In genomic region chr5:89942244-89942643, GRCm38 (mm10) we compare ENCODE assay signal across 18 mouse cellular contexts. TPM values are rescaled to one million over a fixed set of nuclear protein-coding genes. Genes with fewer than 3 reads are reported as not detected.
DNase-seq lines count a peak whose midpoint lies in the region; ATAC-seq and TF ChIP-seq lines count a peak whose summit lies in the region.
"Had no signal": no experiment of that assay in that cellular context is flagged by ENCODE, and none has a peak within 500 bp of the region (broad histone marks: within the 10 kb centered on the region; RNA-seq: fewer than 3 reads in every experiment).

No protein-coding gene starts in this region.

- no peak overlapping the region for H3K4me3 ChIP-seq in midbrain, embryonic 11.5 days (ENCODE audit: low read depth, low read length)
- H3K4me3 ChIP-seq in midbrain, postnatal 0 days (ENCODE audit: low read depth, low read length): no peak overlapping the region
- no peak overlapping the region for H3K4me3 ChIP-seq in forebrain, postnatal 0 days (ENCODE audit: low read depth, low read length)
- H3K4me3 ChIP-seq: embryonic facial prominence, embryonic 12.5 days; hindbrain, embryonic 15.5 days; megakaryocyte, embryonic 14.5 days had no signal

- no peak for ATAC-seq in midbrain, embryonic 11.5 days (ENCODE audit: low FRiP score)
- no peak for ATAC-seq in midbrain, postnatal 0 days (ENCODE audit: low FRiP score)
- peak; percentile 78 for ATAC-seq in forebrain, postnatal 0 days
- ATAC-seq: intestine, postnatal 0 days; midbrain, embryonic 16.5 days had no signal

- no peak for TF ChIP-seq CTCF in midbrain, postnatal 0 days (IDR thresholded peaks at IDR 0.05)
- peak; percentile 32 for TF ChIP-seq CTCF in forebrain, postnatal 0 days (IDR thresholded peaks at IDR 0.05; ENCODE audit: low read depth)

- H3K36me3 ChIP-seq in midbrain, embryonic 11.5 days (ENCODE audit: control insufficient read depth, insufficient read depth, low read length): no peaks in the 10 kb centered on the region
- H3K36me3 ChIP-seq in midbrain, postnatal 0 days (ENCODE audit: insufficient read depth, low read length): no peaks in the 10 kb centered on the region
- no peaks in the 10 kb centered on the region for H3K36me3 ChIP-seq in forebrain, postnatal 0 days (ENCODE audit: insufficient read depth)
- H3K36me3 ChIP-seq: embryonic facial prominence, embryonic 12.5 days; hindbrain, embryonic 15.5 days had no signal

- H3K9me3 ChIP-seq in midbrain, embryonic 11.5 days (ENCODE audit: control insufficient read depth, low read length): no peaks in the 10 kb centered on the region
- no peaks in the 10 kb centered on the region for H3K9me3 ChIP-seq in midbrain, postnatal 0 days (ENCODE audit: low read length)
- 0 out of 2 replicates have a peak, but pooled peaks cover 4% of the 10 kb centered on the region for H3K9me3 ChIP-seq in forebrain, postnatal 0 days (ENCODE audit: low read length)
- H3K9me3 ChIP-seq: embryonic facial prominence, embryonic 12.5 days; hindbrain, embryonic 15.5 days had no signal

- intact Hi-C loops in heart, postnatal 10 days (cut with DNase I): no loop called here

- peaks cover 8% of the 10 kb centered on the region for H3K4me1 ChIP-seq in midbrain, embryonic 11.5 days (ENCODE audit: control insufficient read depth, insufficient read depth, low read length)
- no peaks in the 10 kb centered on the region for H3K4me1 ChIP-seq in midbrain, postnatal 0 days (ENCODE audit: insufficient read depth, low read length)
- H3K4me1 ChIP-seq in forebrain, postnatal 0 days (ENCODE audit: insufficient read depth): 0 out of 2 replicates have a peak, but pooled peaks cover 5% of the 10 kb centered on the region
- H3K4me1 ChIP-seq: hindbrain, embryonic 15.5 days; megakaryocyte, embryonic 14.5 days had no signal

- 37% methylated on average over 4 of the region's 4 CpGs for WGBS in midbrain, embryonic 11.5 days
- WGBS in midbrain, postnatal 0 days: 31% methylated on average over 4 of the region's 4 CpGs
- 12% methylated on average over 4 of the region's 4 CpGs for WGBS in forebrain, postnatal 0 days

- H3K27ac ChIP-seq in midbrain, embryonic 11.5 days (ENCODE audit: low read depth, low read length): no peak overlapping the region
- no peak overlapping the region for H3K27ac ChIP-seq in midbrain, postnatal 0 days (ENCODE audit: low read depth, low read length)
- no peak overlapping the region for H3K27ac ChIP-seq in forebrain, postnatal 0 days (ENCODE audit: low read depth, low read length)
- H3K27ac ChIP-seq: embryonic facial prominence, embryonic 12.5 days; hindbrain, embryonic 15.5 days; liver, embryonic 14.5 days had no signal

- H3K4me2 ChIP-seq in midbrain, embryonic 11.5 days: no peak overlapping the region
- H3K4me2 ChIP-seq in midbrain, postnatal 0 days (ENCODE audit: low read depth, low read length, poor library complexity, severe bottlenecking): no peak overlapping the region
- H3K4me2 ChIP-seq in forebrain, postnatal 0 days (ENCODE audit: low read depth): no peak overlapping the region
- H3K4me2 ChIP-seq: embryonic facial prominence, embryonic 12.5 days; hindbrain, embryonic 15.5 days had no signal

- peak; percentile 25 to 38 for DNase-seq in heart, postnatal 10 days
- DNase-seq in heart, adult 11 months: no peak
- DNase-seq in midbrain, embryonic 11.5 days (ENCODE audit: low spot score, missing footprints): peak; percentile 79
- DNase-seq in midbrain, postnatal 0 days (ENCODE audit: low spot score): no peak
- peak; percentile 9 for DNase-seq in fibroblast of lung, adult 2 months (ENCODE audit: low read depth)
- peak; percentile 66 for DNase-seq in forebrain, postnatal 0 days
- no peak for DNase-seq in gastrocnemius, postnatal 4 days (ENCODE audit: low spot score in 2 of 2)
- DNase-seq: cerebellum, adult 11-12 months; cerebellum, postnatal 36 days; gastrocnemius, postnatal 25 days; lung, postnatal 10 days; thymus, postnatal 36 days had no signal

- H3K27me3 ChIP-seq in midbrain, embryonic 11.5 days (ENCODE audit: control insufficient read depth, insufficient read depth, low read length): no peaks in the 10 kb centered on the region
- no peaks in the 10 kb centered on the region for H3K27me3 ChIP-seq in midbrain, postnatal 0 days (ENCODE audit: insufficient read depth, low read length)
- no peaks in the 10 kb centered on the region for H3K27me3 ChIP-seq in forebrain, postnatal 0 days (ENCODE audit: insufficient read depth, low read length)
- H3K27me3 ChIP-seq: embryonic facial prominence, embryonic 12.5 days; hindbrain, embryonic 15.5 days had no signal

- no peak overlapping the region for H3K9ac ChIP-seq in midbrain, embryonic 11.5 days (ENCODE audit: low read length)
- no peak overlapping the region for H3K9ac ChIP-seq in midbrain, postnatal 0 days (replicated peaks; ENCODE audit: low read length, poor library complexity, severe bottlenecking)
- H3K9ac ChIP-seq in forebrain, postnatal 0 days: no peak overlapping the region
- H3K9ac ChIP-seq: embryonic facial prominence, embryonic 12.5 days; hindbrain, embryonic 15.5 days; liver, embryonic 14.5 days had no signal

RNA-seq across cellular contexts. Expression of gene Adamts3, which starts 59.1 kb away (rescaled TPM):
- total RNA-seq in heart, postnatal 10 days (2021): 10 to 100 TPM in 1 of 2 experiments, 1 to 10 TPM in 1; 8.3 to 11.1 TPM
- 4.5 and 4.9 TPM in 2 replicates for polyA plus RNA-seq in midbrain, embryonic 11.5 days (2014; fragmentation: Nextera tagmentation; extraction: Ambion mirVana)
- 10.9 and 15.7 TPM in 2 replicates for total RNA-seq in midbrain, postnatal 0 days (2014; rRNA removed)
- 2.7 and 2.9 TPM in 2 replicates for polyA plus RNA-seq in midbrain, postnatal 0 days (2015; fragmentation: Nextera tagmentation; extraction: Ambion mirVana)
- 27.0 and 32.2 TPM in 2 replicates for total RNA-seq in forebrain, postnatal 0 days (2014; rRNA removed)
- polyA plus RNA-seq in forebrain, postnatal 0 days (2015; fragmentation: Nextera tagmentation; extraction: Ambion mirVana): 5.3 and 5.8 TPM in 2 replicates
- total RNA-seq in gastrocnemius, postnatal 4 days (2021): 1 to 10 TPM; 3.2 to 6.0 TPM

Comparison
In these comparisons a context has a peak if more than half of its experiments do, and no peak if none do; other contexts are left out.
1. DNase-seq: peak in heart, postnatal 10 days (2 of 2), midbrain, embryonic 11.5 days (single experiment), fibroblast of lung, adult 2 months (single experiment) and forebrain, postnatal 0 days (single experiment); none in heart, adult 11 months (single experiment), midbrain, postnatal 0 days (single experiment) and gastrocnemius, postnatal 4 days (0 of 2).